ENCODE assay signal across 8 mouse cellular contexts in the genomic region with DNA sequence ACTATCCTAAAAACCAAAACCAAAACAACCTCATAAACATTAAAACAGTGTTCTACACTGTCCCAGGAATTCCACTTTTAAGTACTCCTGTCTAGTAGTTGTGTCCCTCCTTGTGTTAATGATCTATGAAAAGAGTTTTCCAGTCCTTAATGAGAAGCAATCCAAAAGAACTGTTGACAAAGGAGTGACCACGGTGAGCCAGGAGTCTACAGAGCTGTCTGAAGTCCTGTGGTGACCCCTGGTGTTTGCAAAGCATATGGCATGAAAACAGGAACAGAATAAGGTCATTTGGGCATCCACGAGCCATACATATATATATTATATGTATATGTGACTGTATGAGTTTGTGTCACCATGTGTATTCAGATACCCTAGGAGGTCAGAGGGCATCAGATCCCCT. TPM values are rescaled to one million over a fixed set of nuclear protein-coding genes. Genes with fewer than 3 reads are reported as not detected.
DNase-seq lines count a peak whose midpoint lies in the region; ATAC-seq and TF ChIP-seq lines count a peak whose summit lies in the region.

No protein-coding gene starts in this region.

- peaks cover 15% of the 10 kb centered on the region for H3K4me1 ChIP-seq in heart, embryonic 10.5 days
- 0 out of 2 replicates have a peak, but pooled peaks cover 3% of the 10 kb centered on the region for H3K4me1 ChIP-seq in kidney, postnatal 0 days (replicated peaks; ENCODE audit: insufficient read depth, low read length)
- H3K4me1 ChIP-seq in spleen, adult 2 months (ENCODE audit: control insufficient read depth, insufficient read depth, insufficient read length) = peaks cover 13% of the 10 kb centered on the region

- H3K36me3 ChIP-seq in heart, embryonic 10.5 days = no peaks in the 10 kb centered on the region
- H3K36me3 ChIP-seq in kidney, postnatal 0 days (ENCODE audit: insufficient read depth, low read length) = no peaks in the 10 kb centered on the region
- no peaks in the 10 kb centered on the region for H3K36me3 ChIP-seq in spleen, adult 2 months (ENCODE audit: control insufficient read depth, insufficient read depth, low read length)

- H3K27me3 ChIP-seq in heart, embryonic 10.5 days (ENCODE audit: insufficient read depth, poor library complexity, severe bottlenecking) = peaks cover 45% of the 10 kb centered on the region
- peaks cover 9% of the 10 kb centered on the region for H3K27me3 ChIP-seq in kidney, postnatal 0 days (ENCODE audit: insufficient read depth, low read length)
- peaks cover 13% of the 10 kb centered on the region for H3K27me3 ChIP-seq in spleen, adult 2 months (ENCODE audit: control insufficient read depth, insufficient read depth, low read length)

- 6% methylated on average over 2 of the region's 2 CpGs for WGBS in heart, embryonic 10.5 days
- WGBS in kidney, postnatal 0 days = 1% methylated on average over 2 of the region's 2 CpGs
- WGBS in spleen, adult 2 months = 6% methylated on average over 2 of the region's 2 CpGs

- no peak overlapping the region for H3K4me2 ChIP-seq in kidney, postnatal 0 days (ENCODE audit: low read length)

- peak; percentile 95 for TF ChIP-seq CTCF in kidney, postnatal 0 days (IDR thresholded peaks at IDR 0.05; ENCODE audit: low read depth)
- TF ChIP-seq CTCF in spleen, adult 2 months (IDR thresholded peaks at IDR 0.05; ENCODE audit: extremely low read depth, insufficient read depth, insufficient read length, insufficient replicate concordance) = peak; percentile 75; the same call in 1 of the 2 replicates

- peak; percentile 61 for ATAC-seq in kidney, postnatal 0 days (replicated peaks; ENCODE audit: low FRiP score, low read depth)

- H3K9me3 ChIP-seq in heart, embryonic 10.5 days = peaks cover 7% of the 10 kb centered on the region; the same call in 1 of the 2 replicates
- no peaks in the 10 kb centered on the region for H3K9me3 ChIP-seq in kidney, postnatal 0 days (replicated peaks; ENCODE audit: low read length)

- no peak overlapping the region for H3K9ac ChIP-seq in kidney, postnatal 0 days (ENCODE audit: low read depth, low read length)

- DNase-seq in A20 (ENCODE audit: low read depth, low spot score) (peak; percentile 81), ES-CJ7 (ENCODE audit: low read depth, low spot score) (peak; percentile 84)
- peak; percentile 59 for DNase-seq in cerebellum, adult 8-10 months
- peak; percentile 84 for DNase-seq in heart, embryonic 10.5 days (ENCODE audit: low spot score)
- DNase-seq in kidney, postnatal 0 days (ENCODE audit: low spot score) = peak; percentile 93
- peak; percentile 80 for DNase-seq in lung, postnatal 25 days (ENCODE audit: low spot score)
- DNase-seq in spleen, adult 2 months (ENCODE audit: low read depth in 1 of 2, low spot score in 2 of 2) = peak in 1 of 2 experiments; percentile 67
- no peak for DNase-seq in urinary bladder, postnatal 25 days (ENCODE audit: low spot score)

- no peak for TF ChIP-seq POLR2A in spleen, adult 2 months (IDR thresholded peaks at IDR 0.05; ENCODE audit: low read depth, low read length)

- no peak overlapping the region for H3K4me3 ChIP-seq in heart, embryonic 10.5 days
- H3K4me3 ChIP-seq in kidney, postnatal 0 days (replicated peaks; ENCODE audit: low read depth, low read length) = no peak overlapping the region
- H3K4me3 ChIP-seq in spleen, adult 2 months (ENCODE audit: extremely low read depth, insufficient read depth, insufficient read length) = no peak overlapping the region

- no peak overlapping the region for H3K27ac ChIP-seq in heart, embryonic 10.5 days
- H3K27ac ChIP-seq in kidney, postnatal 0 days = no peak overlapping the region
- H3K27ac ChIP-seq in spleen, adult 2 months (ENCODE audit: insufficient read depth, low read length) = no peak overlapping the region

RNA-seq across cellular contexts. Expression of a gene that starts 8.0 kb away (rescaled TPM):
- 159 and 189 TPM in 2 replicates for polyA plus RNA-seq in heart, embryonic 10.5 days (2016; fragmentation: Nextera tagmentation; extraction: Ambion mirVana)
- 123 and 134 TPM in 2 replicates for polyA plus RNA-seq in kidney, postnatal 0 days (2015; fragmentation: Nextera tagmentation; extraction: Ambion mirVana)
- 62.7 and 90.8 TPM in 2 replicates for polyA plus RNA-seq in spleen, adult 2 months (2012; rRNA removed)

RNA-seq across cellular contexts. Expression of a gene that starts 8.5 kb away (rescaled TPM):
- polyA plus RNA-seq in heart, embryonic 10.5 days (2016; fragmentation: Nextera tagmentation; extraction: Ambion mirVana) = 2.2 and 3.1 TPM in 2 replicates
- polyA plus RNA-seq in kidney, postnatal 0 days (2015; fragmentation: Nextera tagmentation; extraction: Ambion mirVana) = 2.3 and 2.6 TPM in 2 replicates
- 0.76 and 1.1 TPM in 2 replicates for polyA plus RNA-seq in spleen, adult 2 months (2012; rRNA removed)

RNA-seq across cellular contexts. Expression of a gene that starts 11.5 kb away (rescaled TPM):
- 129 and 142 TPM in 2 replicates for polyA plus RNA-seq in heart, embryonic 10.5 days (2016; fragmentation: Nextera tagmentation; extraction: Ambion mirVana)
- 235 and 240 TPM in 2 replicates for polyA plus RNA-seq in kidney, postnatal 0 days (2015; fragmentation: Nextera tagmentation; extraction: Ambion mirVana)
- 40.2 and 41.1 TPM in 2 replicates for polyA plus RNA-seq in spleen, adult 2 months (2012; rRNA removed)

RNA-seq across cellular contexts. Expression of a gene that starts 36.2 kb away (rescaled TPM):
- polyA plus RNA-seq in heart, embryonic 10.5 days (2016; fragmentation: Nextera tagmentation; extraction: Ambion mirVana) = 18.2 and 20.8 TPM in 2 replicates
- polyA plus RNA-seq in kidney, postnatal 0 days (2015; fragmentation: Nextera tagmentation; extraction: Ambion mirVana) = 17.4 and 17.5 TPM in 2 replicates
- polyA plus RNA-seq in spleen, adult 2 months (2012; rRNA removed) = 24.5 and 34.5 TPM in 2 replicates

RNA-seq across cellular contexts. Expression of a gene that starts 47.2 kb away (rescaled TPM):
- 219 and 367 TPM in 2 replicates for polyA plus RNA-seq in heart, embryonic 10.5 days (2016; fragmentation: Nextera tagmentation; extraction: Ambion mirVana)
- polyA plus RNA-seq in kidney, postnatal 0 days (2015; fragmentation: Nextera tagmentation; extraction: Ambion mirVana) = 195 and 197 TPM in 2 replicates
- polyA plus RNA-seq in spleen, adult 2 months (2012; rRNA removed) = 272 TPM in 2 replicates
